Mouse (Mus musculus) kidney, postnatal 0 days (tissue): ENCODE measurements around the gene Casp2. TPM values are rescaled to one million over a fixed set of nuclear protein-coding genes. Genes with fewer than 3 reads are reported as not detected.
A peak's percentile ranks its signal among the peaks of the same experiment; 100 is the strongest.

Source experiments
- ATAC-seq: fragments of 200-750 bp; cut with Nextera tagmentation; replicated peaks from 2 replicates; pipeline ENCODE4 v1.8.0; 2017; ENCODE audit warnings: low read depth, moderate number of reproducible peaks, moderate TSS enrichment, moderate library complexity; ENCODE audit not compliant: low FRiP score
- DNase-seq: peaks from one replicate; pipeline ENCODE4 v3.0.0-alpha.2; 2016; ENCODE audit warnings: low spot score
- H3K27ac ChIP-seq: fragments of 300-500 bp; sonication (generic); 2 replicates; pipeline ENCODE4 v1.5.1; 2014; ENCODE audit warnings: mild to moderate bottlenecking
- H3K27me3 ChIP-seq: fragments of 300-500 bp; sonication (generic); 2 replicates; pipeline ENCODE4 v1.6.1; 2014; ENCODE audit warnings: low read length, mixed read lengths; ENCODE audit not compliant: insufficient read depth
- H3K36me3 ChIP-seq: fragments of 300-500 bp; sonication (generic); 2 replicates; pipeline ENCODE4 v1.6.1; 2014; ENCODE audit warnings: low read length, mixed read lengths; ENCODE audit not compliant: insufficient read depth
- H3K4me1 ChIP-seq: fragments of 300-500 bp; sonication (generic); replicated peaks from 2 replicates; pipeline ENCODE4 v1.6.1; 2014; ENCODE audit warnings: antibody characterized with exemption, low read length, mixed read lengths; ENCODE audit not compliant: insufficient read depth
- H3K4me2 ChIP-seq: fragments of 300-500 bp; sonication (generic); 2 replicates; pipeline ENCODE4 v1.6.1; 2014; ENCODE audit warnings: mild to moderate bottlenecking, low read length, moderate library complexity, mixed read lengths
- H3K4me3 ChIP-seq: fragments of 300-500 bp; sonication (generic); replicated peaks from 2 replicates; pipeline ENCODE4 v1.5.1; 2014; ENCODE audit warnings: low read depth, low read length
- H3K9ac ChIP-seq: fragments of 300-500 bp; sonication (generic); 2 replicates; pipeline ENCODE4 v1.6.1; 2014; ENCODE audit warnings: low read depth, low read length
- H3K9me3 ChIP-seq: fragments of 300-500 bp; sonication (generic); replicated peaks from 2 replicates; pipeline ENCODE4 v1.6.1; 2016; ENCODE audit warnings: low read length, inconsistent platforms, mixed read lengths
- CTCF ChIP-seq: IDR thresholded peaks from 2 replicates; pipeline ENCODE4 v1.5.1; 2016; ENCODE audit warnings: antibody characterized with exemption, low read depth, mild to moderate bottlenecking, moderate library complexity
- WGBS: fragments of 180-500 bp; shearing (Covaris S2); extraction: QIAGEN DNeasy Blood & Tissue Kit; methylation state at CpG from one replicate; pipeline ENCODE4 v1.1.7; 2014; 5-methylcytosine and 5-hydroxymethylcytosine counted together
- polyA plus RNA-seq: library from polyadenylated mRNA; unstranded; fragments of >200 nt; fragmentation: Nextera tagmentation; extraction: Ambion mirVana; gene quantifications from 2 replicates; pipeline ENCODE4 v1.2.1, GENCODE M21; 2015

Casp2 gene
- polyA plus RNA-seq, 1 experiment from 2014 or later = 38.2 TPM

DNA sequence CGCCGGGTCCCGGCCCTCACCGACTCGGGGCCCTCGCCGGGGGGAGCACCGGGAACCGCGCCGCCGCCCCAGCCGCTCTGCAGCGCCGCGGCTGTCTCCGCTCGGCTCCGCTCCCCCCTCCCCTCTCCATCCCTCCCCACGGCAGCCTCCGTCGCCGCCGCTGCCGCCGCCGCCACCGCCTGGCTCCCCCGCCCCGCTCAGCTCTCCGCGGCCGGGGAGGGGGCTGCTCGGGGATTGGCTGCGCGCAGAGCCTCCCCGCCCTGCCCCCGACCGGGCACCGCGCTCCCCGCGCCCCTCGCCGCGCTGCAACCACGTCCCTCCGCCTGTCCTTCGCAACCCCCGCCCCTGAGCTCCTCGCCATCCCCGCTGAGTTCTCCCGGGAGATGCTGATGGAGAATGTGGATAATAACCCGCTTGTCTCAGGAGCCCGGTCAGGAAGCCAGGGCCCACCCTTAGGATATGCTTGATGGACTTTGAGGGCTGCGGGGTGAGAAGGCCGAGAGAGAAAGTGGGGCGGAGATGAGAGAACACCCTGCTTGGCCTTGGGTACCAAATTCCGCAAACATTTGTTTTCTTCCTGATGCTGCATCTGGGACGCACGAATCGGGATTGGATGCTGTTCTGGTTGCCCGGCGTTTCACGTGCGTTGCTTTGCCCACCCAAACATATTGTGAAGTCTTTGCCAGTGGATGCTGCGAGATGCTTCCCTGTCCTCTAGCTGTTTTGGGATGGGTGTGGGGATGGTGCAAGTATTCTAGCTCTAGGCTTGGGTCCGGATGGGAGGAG lies 59.9 kb downstream of the Casp2 start, which contains the start of gene Fam131b:
Fam131b (minus strand) TSS at position 162 of the 786 bp plus-strand sequence.
- DNase-seq (peak; percentile 15), ATAC-seq (peak; percentile 63)
- peak within 1 kb of the TSS; percentile 89 for H3K4me2 ChIP-seq
- no peaks in the 10 kb centered on the region for H3K9me3 ChIP-seq
- peaks cover 6% of the 10 kb centered on the region; the same call in 1 of the 2 replicates for H3K4me1 ChIP-seq
- TF ChIP-seq CTCF = no peak
- H3K9ac ChIP-seq = peak within 1 kb of the TSS; percentile 45
- no peak within 1 kb of the TSS for H3K27ac ChIP-seq
- H3K27me3 ChIP-seq = peaks cover 15% of the 10 kb centered on the region; the same call in 1 of the 2 replicates
- H3K36me3 ChIP-seq = no peaks in the 10 kb centered on the region
- peak within 1 kb of the TSS; percentile 42 for H3K4me3 ChIP-seq
- whole genome bisulfite sequencing = under 1% methylated on average over 37 of the region's 68 CpGs

DNA sequence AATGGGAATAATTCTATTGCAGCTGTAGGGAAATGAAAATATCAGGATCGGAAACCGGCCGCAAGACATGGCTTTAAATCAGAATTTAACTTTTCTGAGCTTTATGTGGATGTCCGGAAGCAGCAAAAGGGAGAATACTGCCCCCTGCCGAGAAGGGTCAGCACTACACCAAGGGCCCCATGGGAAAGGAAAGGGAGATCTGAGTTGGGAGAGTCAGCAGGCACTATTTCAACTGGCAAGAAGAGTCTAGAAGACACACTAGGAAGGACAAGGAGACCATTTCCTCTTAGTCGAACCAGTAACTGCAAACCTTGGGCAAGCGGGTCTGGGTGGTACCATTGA lies 60.5 kb downstream of the Casp2 start:
- Histone ChIP-seq H3K9ac (no peak overlapping the region), H3K4me1 (peaks cover 6% of the 10 kb centered on the region; the same call in 1 of the 2 replicates)
- 0 out of 2 replicates have a peak, but pooled peaks have one; percentile 17 for ATAC-seq

DNA sequence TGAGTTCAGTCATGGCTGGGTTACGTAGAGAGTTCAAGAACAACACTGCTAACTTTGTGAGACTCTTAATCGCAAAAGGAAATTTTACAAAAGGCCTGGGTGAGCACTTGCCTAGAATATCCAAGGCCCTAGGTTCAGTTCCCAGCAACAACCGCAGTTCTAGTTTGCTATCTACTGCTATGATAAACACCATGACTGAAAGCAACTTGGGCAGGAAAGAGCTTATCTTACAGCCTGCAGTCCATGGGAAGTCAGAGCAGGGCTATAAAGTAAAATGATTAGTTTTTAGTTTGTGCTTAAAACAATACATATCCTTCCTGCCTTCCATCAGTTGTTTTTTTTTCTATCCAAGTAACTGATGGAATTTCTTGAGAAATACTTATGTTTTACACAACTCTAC lies 61.7 kb downstream of the Casp2 start:
- Histone ChIP-seq H3K9ac (no peak overlapping the region), H3K4me2 (no peak overlapping the region), H3K4me1 (peaks cover 6% of the 10 kb centered on the region; the same call in 1 of the 2 replicates), H3K27ac (no peak overlapping the region), H3K9me3 (no peaks in the 10 kb centered on the region), H3K4me3 (no peak overlapping the region), H3K27me3 (peaks cover 15% of the 10 kb centered on the region; the same call in 1 of the 2 replicates), H3K36me3 (no peaks in the 10 kb centered on the region)
- DNase-seq (no peak), ATAC-seq (no peak)
- WGBS = 90% methylated on average over 3 of the region's 3 CpGs
- no peak for TF ChIP-seq CTCF

More for the DNA sequence above, 60.5 kb downstream of the Casp2 start:
- H3K36me3 ChIP-seq = no peaks in the 10 kb centered on the region
- no peak overlapping the region for H3K27ac ChIP-seq
- peak; percentile 83 for TF ChIP-seq CTCF
- 4% methylated on average over 7 of the region's 7 CpGs for WGBS
- peak overlapping the region; percentile 89 for H3K4me2 ChIP-seq
- DNase-seq = peak; percentile 77
- no peaks in the 10 kb centered on the region for H3K9me3 ChIP-seq
- H3K27me3 ChIP-seq = peaks cover 15% of the 10 kb centered on the region; the same call in 1 of the 2 replicates
- peak overlapping the region; percentile 42 for H3K4me3 ChIP-seq

GRCm38 (mm10) chr6:42328757-42329156 lies 64.0 kb downstream of the Casp2 start:
- Histone ChIP-seq H3K27ac (no peak overlapping the region), H3K4me2 (no peak overlapping the region), H3K4me3 (no peak overlapping the region), H3K9ac (no peak overlapping the region), H3K4me1 (peaks cover 3% of the 10 kb centered on the region; the same call in 1 of the 2 replicates), H3K9me3 (no peaks in the 10 kb centered on the region), H3K36me3 (no peaks in the 10 kb centered on the region), H3K27me3 (peaks cover 9% of the 10 kb centered on the region; the same call in 1 of the 2 replicates)
- WGBS = 73% methylated on average over 3 of the region's 3 CpGs
- DNase-seq = no peak
- no peak for TF ChIP-seq CTCF
- no peak for ATAC-seq

DNA sequence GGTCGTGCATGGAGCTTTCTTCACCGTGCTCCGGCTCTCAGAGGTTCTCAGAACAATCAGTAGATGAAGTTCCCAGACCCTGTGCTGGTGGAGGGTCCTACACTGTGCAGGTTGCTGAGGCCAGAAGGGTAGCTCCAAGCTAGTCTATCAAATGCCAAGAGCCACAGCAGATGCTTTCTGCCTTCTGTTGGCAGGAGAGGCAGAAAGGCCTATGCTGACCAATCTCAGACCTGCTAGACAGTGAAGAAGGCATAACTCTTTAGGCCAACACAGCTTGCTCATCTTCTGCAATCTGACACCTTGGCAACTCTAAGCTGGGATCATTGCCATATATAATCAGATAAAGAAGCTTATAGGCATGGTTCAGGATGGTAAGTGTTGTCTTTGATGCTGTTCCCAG lies 65.4 kb downstream of the Casp2 start:
- Histone ChIP-seq H3K36me3 (no peaks in the 10 kb centered on the region), H3K9ac (no peak overlapping the region), H3K27ac (no peak overlapping the region), H3K4me1 (no peaks in the 10 kb centered on the region), H3K27me3 (no peaks in the 10 kb centered on the region), H3K4me3 (no peak overlapping the region), H3K4me2 (no peak overlapping the region), H3K9me3 (no peaks in the 10 kb centered on the region)
- ATAC-seq = no peak
- DNase-seq = no peak
- no peak for TF ChIP-seq CTCF
- 70% methylated on average over 3 of the region's 3 CpGs for WGBS

DNA sequence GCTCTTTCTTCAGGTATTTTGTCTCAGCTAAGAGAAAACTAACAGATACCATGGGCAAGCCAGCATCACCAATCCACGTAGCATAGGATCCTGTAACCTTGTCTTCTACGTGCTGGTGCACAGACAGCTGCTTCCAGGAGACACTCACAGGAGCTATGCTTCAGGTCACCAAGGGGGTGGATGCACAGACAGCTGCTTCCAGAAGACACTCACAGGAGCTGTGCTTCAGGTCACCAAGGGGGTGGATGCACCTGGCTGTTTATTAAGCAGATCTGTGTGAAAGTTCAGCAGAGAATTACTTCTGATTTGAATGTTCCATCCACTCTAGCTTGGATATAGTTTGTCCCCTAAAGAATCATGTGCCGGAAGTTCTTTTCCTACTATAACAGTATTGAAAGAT lies 66.2 kb downstream of the Casp2 start:
- Histone ChIP-seq H3K4me1 (no peaks in the 10 kb centered on the region), H3K4me3 (no peak overlapping the region), H3K4me2 (no peak overlapping the region), H3K27me3 (no peaks in the 10 kb centered on the region), H3K9ac (no peak overlapping the region), H3K27ac (no peak overlapping the region), H3K36me3 (no peaks in the 10 kb centered on the region), H3K9me3 (no peaks in the 10 kb centered on the region)
- 87% methylated on average over 3 of the region's 3 CpGs for whole genome bisulfite sequencing
- ATAC-seq = peak; percentile 79
- TF ChIP-seq CTCF = no peak
- no peak for DNase-seq

Other genes with a start within 250 kb of the Casp2 start
- not detected in 2 replicates for gene Sva, start 226.6 kb upstream of the Casp2 start, polyA plus RNA-seq
- gene Tas2r139, start 124.0 kb upstream of the Casp2 start, polyA plus RNA-seq = not detected in 2 replicates
- not detected in 2 replicates for gene Tas2r144, start 49.7 kb upstream of the Casp2 start, polyA plus RNA-seq
- 37.8 and 39.3 TPM in 2 replicates for gene Gstk1, start 19.1 kb upstream of the Casp2 start, polyA plus RNA-seq
- gene Tmem139, start 3.0 kb upstream of the Casp2 start, polyA plus RNA-seq = 7.0 and 7.1 TPM in 2 replicates
- 0.29 TPM in 1 of 2 replicates, not detected in the other for gene Clcn1, start 21.7 kb downstream of the Casp2 start, polyA plus RNA-seq
- gene Fam131b, start 59.7 kb downstream of the Casp2 start, polyA plus RNA-seq = 0.05 TPM in 1 of 2 replicates, not detected in the other
- 92.9 and 103 TPM in 2 replicates for gene Zyx, start 84.6 kb downstream of the Casp2 start, polyA plus RNA-seq
- gene Epha1, start 108.3 kb downstream of the Casp2 start, polyA plus RNA-seq = 6.6 and 6.9 TPM in 2 replicates
- not detected in 2 replicates for gene Tas2r143, start 135.3 kb downstream of the Casp2 start, polyA plus RNA-seq
- not detected in 2 replicates for gene Tas2r135, start 140.4 kb downstream of the Casp2 start, polyA plus RNA-seq
- not detected in 2 replicates for gene Tas2r126, start 169.6 kb downstream of the Casp2 start, polyA plus RNA-seq
- 0.12 TPM in 1 of 2 replicates, not detected in the other for gene Olfr458, start 200.2 kb downstream of the Casp2 start, polyA plus RNA-seq
- not detected in 2 replicates for gene Olfr457, start 211.3 kb downstream of the Casp2 start, polyA plus RNA-seq
- not detected in 2 replicates for gene Olfr456, start 222.2 kb downstream of the Casp2 start, polyA plus RNA-seq